Comparison of ENCODE assay signal across 10 mouse cellular contexts in the genomic region with DNA sequence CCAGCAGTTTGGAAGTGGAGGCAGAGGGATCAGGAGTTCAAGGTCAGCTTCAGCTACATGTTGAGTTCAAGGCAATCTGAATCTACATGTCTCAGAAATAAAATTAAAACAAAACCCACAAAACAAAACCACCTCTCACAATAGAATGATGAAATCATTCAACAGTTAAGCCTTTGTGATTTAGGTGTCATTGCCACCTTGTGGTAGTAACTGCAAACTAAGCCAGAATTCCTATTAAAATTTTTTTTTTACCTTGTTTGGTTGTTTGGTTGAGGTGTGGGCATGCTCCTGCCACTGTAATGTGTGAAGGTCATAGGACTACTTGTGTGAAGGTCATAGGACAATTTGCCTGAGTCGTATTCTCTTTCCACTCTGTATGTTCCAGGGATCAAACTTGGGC. TPM values are rescaled to one million over a fixed set of nuclear protein-coding genes. Genes with fewer than 3 reads are reported as not detected.
DNase-seq lines count a peak whose midpoint lies in the region; ATAC-seq and TF ChIP-seq lines count a peak whose summit lies in the region.
"Had no signal": no experiment of that assay in that cellular context is flagged by ENCODE, and none has a peak within 500 bp of the region (broad histone marks: within the 10 kb centered on the region; RNA-seq: fewer than 3 reads in every experiment).

No protein-coding gene starts in this region.

- H3K4me2 ChIP-seq in forebrain, embryonic 14.5 days (ENCODE audit: low read length): no peak overlapping the region
- no peak overlapping the region for H3K4me2 ChIP-seq in forebrain, embryonic 15.5 days (replicated peaks)
- H3K4me2 ChIP-seq in liver, embryonic 14.5 days (ENCODE audit: low read depth): no peak overlapping the region
- H3K4me2 ChIP-seq: limb, embryonic 15.5 days had no signal

- no peak for ATAC-seq in forebrain, embryonic 14.5 days
- no peak for ATAC-seq in forebrain, embryonic 15.5 days (replicated peaks)
- ATAC-seq in liver, embryonic 14.5 days (ENCODE audit: insufficient read depth): no peak

- TF ChIP-seq EP300 in liver, embryonic 14.5 days (IDR thresholded peaks at IDR 0.05; ENCODE audit: low read depth): no peak

- peak; percentile 46; the same call in 1 of the 2 replicates for TF ChIP-seq CTCF in liver, embryonic 14.5 days (IDR thresholded peaks at IDR 0.05; ENCODE audit: low read depth)
- TF ChIP-seq CTCF in cortical plate, adult 2 months (IDR thresholded peaks at IDR 0.05; ENCODE audit: extremely low read depth, insufficient read depth, low read length): peak; percentile 22; the same call in 1 of the 2 replicates

- peak; percentile 48 for DNase-seq in forebrain, embryonic 14.5 days (ENCODE audit: low spot score)
- peak in 1 of 3 experiments; percentile 22 for DNase-seq in liver, embryonic 14.5 days (ENCODE audit: low read depth in 3 of 3, low spot score in 3 of 3)
- no peak for DNase-seq in liver
- peak; percentile 16 for DNase-seq in retina, postnatal 7 days (ENCODE audit: low read depth, low spot score)
- DNase-seq in adrenal gland, adult 18-20 months (ENCODE audit: low spot score in 2 of 2): no peak
- DNase-seq in left cerebral cortex, adult 8-10 months (ENCODE audit: low spot score in 2 of 2): no peak

- H3K27ac ChIP-seq in forebrain, embryonic 14.5 days (ENCODE audit: low read depth, low read length): no peak overlapping the region
- H3K27ac ChIP-seq in forebrain, embryonic 15.5 days (replicated peaks): no peak overlapping the region
- H3K27ac ChIP-seq in liver, embryonic 14.5 days: no peak overlapping the region
- no peak overlapping the region for H3K27ac ChIP-seq in cortical plate, adult 2 months (ENCODE audit: insufficient read depth, low read length)
- H3K27ac ChIP-seq: limb, embryonic 15.5 days had no signal

- no peak overlapping the region for H3K4me3 ChIP-seq in forebrain, embryonic 14.5 days (ENCODE audit: low read depth, low read length)
- no peak overlapping the region for H3K4me3 ChIP-seq in forebrain, embryonic 15.5 days
- H3K4me3 ChIP-seq in liver, embryonic 14.5 days (ENCODE audit: insufficient read depth in 1 of 2, low read depth in 2 of 2, low read length in 2 of 2): no peak overlapping the region
- H3K4me3 ChIP-seq in cortical plate, adult 2 months (ENCODE audit: insufficient read depth, low read length): no peak overlapping the region
- H3K4me3 ChIP-seq: limb, embryonic 15.5 days had no signal

- no peaks in the 10 kb centered on the region for H3K9me3 ChIP-seq in forebrain, embryonic 14.5 days (replicated peaks; ENCODE audit: control insufficient read depth, low read length)
- H3K9me3 ChIP-seq in forebrain, embryonic 15.5 days: no peaks in the 10 kb centered on the region
- H3K9me3 ChIP-seq in liver, embryonic 14.5 days (ENCODE audit: control insufficient read depth, low read length): no peaks in the 10 kb centered on the region
- H3K9me3 ChIP-seq: limb, embryonic 15.5 days had no signal

- H3K9ac ChIP-seq in forebrain, embryonic 14.5 days (ENCODE audit: low read length): no peak overlapping the region
- no peak overlapping the region for H3K9ac ChIP-seq in forebrain, embryonic 15.5 days (replicated peaks)
- H3K9ac ChIP-seq in liver, embryonic 14.5 days (replicated peaks): no peak overlapping the region
- H3K9ac ChIP-seq: limb, embryonic 15.5 days had no signal

- no peaks in the 10 kb centered on the region for H3K4me1 ChIP-seq in forebrain, embryonic 14.5 days (ENCODE audit: control insufficient read depth, insufficient read depth, low read length)
- H3K4me1 ChIP-seq in forebrain, embryonic 15.5 days: peaks cover 6% of the 10 kb centered on the region
- H3K4me1 ChIP-seq in liver, embryonic 14.5 days (replicated peaks; ENCODE audit: control insufficient read depth in 2 of 2, insufficient read depth in 2 of 2, low read length in 1 of 2): no peaks in the 10 kb centered on the region
- H3K4me1 ChIP-seq in cortical plate, adult 2 months (ENCODE audit: control insufficient read depth, insufficient read depth, low read length): no peaks in the 10 kb centered on the region

- 61% methylated on average over 1 of the region's 1 CpGs for WGBS in forebrain, embryonic 14.5 days
- WGBS in forebrain, embryonic 15.5 days: 67% methylated on average over 1 of the region's 1 CpGs
- WGBS in liver, embryonic 14.5 days (ENCODE audit: insufficient replicate concordance): 52% methylated on average over 1 of the region's 1 CpGs

- no peak for TF ChIP-seq POLR2A in cortical plate, adult 2 months (IDR thresholded peaks at IDR 0.05; ENCODE audit: extremely low read depth, insufficient read depth, low read length)

- H3K36me3 ChIP-seq in forebrain, embryonic 14.5 days (ENCODE audit: control insufficient read depth, insufficient read depth, low read length): no peaks in the 10 kb centered on the region
- no peaks in the 10 kb centered on the region for H3K36me3 ChIP-seq in forebrain, embryonic 15.5 days
- no peaks in the 10 kb centered on the region for H3K36me3 ChIP-seq in liver, embryonic 14.5 days (replicated peaks; ENCODE audit: control insufficient read depth, insufficient read depth, low read depth)
- H3K36me3 ChIP-seq: limb, embryonic 15.5 days had no signal

- no peaks in the 10 kb centered on the region for H3K27me3 ChIP-seq in forebrain, embryonic 14.5 days (replicated peaks; ENCODE audit: control insufficient read depth, insufficient read depth, low read length)
- H3K27me3 ChIP-seq in forebrain, embryonic 15.5 days: no peaks in the 10 kb centered on the region
- H3K27me3 ChIP-seq in liver, embryonic 14.5 days (ENCODE audit: control insufficient read depth, insufficient read depth, low read length): no peaks in the 10 kb centered on the region
- H3K27me3 ChIP-seq: limb, embryonic 15.5 days had no signal

RNA-seq across cellular contexts. Expression of a gene that starts 13.6 kb away (rescaled TPM):
- not detected in 2 replicates for polyA plus RNA-seq in forebrain, embryonic 14.5 days (2014; fragmentation: Nextera tagmentation; extraction: Ambion mirVana)
- polyA plus RNA-seq in forebrain, embryonic 15.5 days (2015; fragmentation: Nextera tagmentation; extraction: Ambion mirVana): not detected in 2 replicates
- polyA plus RNA-seq in liver, embryonic 14.5 days (2012; rRNA removed): 0.42 and 0.58 TPM in 2 replicates
- polyA plus RNA-seq in liver, embryonic 14.5 days (2014; fragmentation: Nextera tagmentation; extraction: Ambion mirVana): 0.71 and 1.3 TPM in 2 replicates
- 0.73 TPM in 1 of 2 replicates, not detected in the other for polyA plus RNA-seq in cortical plate, adult 2 months (2012; rRNA removed)
- total RNA-seq in adrenal gland, adult 18-20 months (2021): 100 to 1,000 TPM in 1 of 2 experiments, not detected in 1; 120 TPM
- total RNA-seq in left cerebral cortex, adult 8-10 months (2022): not detected
- polyA plus RNA-seq: limb, embryonic 15.5 days; spleen, adult 2 months had no signal

RNA-seq across cellular contexts. Expression of a gene that starts 41.8 kb away (rescaled TPM):
- polyA plus RNA-seq in forebrain, embryonic 14.5 days (2014; fragmentation: Nextera tagmentation; extraction: Ambion mirVana): 209 and 216 TPM in 2 replicates
- 199 and 202 TPM in 2 replicates for polyA plus RNA-seq in forebrain, embryonic 15.5 days (2015; fragmentation: Nextera tagmentation; extraction: Ambion mirVana)
- 21.6 and 59.8 TPM in 2 replicates for polyA plus RNA-seq in liver, embryonic 14.5 days (2012; rRNA removed)
- 131 and 139 TPM in 2 replicates for polyA plus RNA-seq in liver, embryonic 14.5 days (2014; fragmentation: Nextera tagmentation; extraction: Ambion mirVana)
- 164 and 177 TPM in 2 replicates for polyA plus RNA-seq in cortical plate, adult 2 months (2012; rRNA removed)
- total RNA-seq in adrenal gland, adult 18-20 months (2021): 100 to 1,000 TPM; 306 to 371 TPM
- 100 to 1,000 TPM; 176 to 192 (median 181) TPM for total RNA-seq in left cerebral cortex, adult 8-10 months (2022)

RNA-seq across cellular contexts. Expression of a gene that starts 41.9 kb away (rescaled TPM):
- polyA plus RNA-seq in forebrain, embryonic 14.5 days (2014; fragmentation: Nextera tagmentation; extraction: Ambion mirVana): 192 and 200 TPM in 2 replicates
- 170 and 178 TPM in 2 replicates for polyA plus RNA-seq in forebrain, embryonic 15.5 days (2015; fragmentation: Nextera tagmentation; extraction: Ambion mirVana)
- 12.6 and 24.5 TPM in 2 replicates for polyA plus RNA-seq in liver, embryonic 14.5 days (2012; rRNA removed)
- 42.7 and 45.1 TPM in 2 replicates for polyA plus RNA-seq in liver, embryonic 14.5 days (2014; fragmentation: Nextera tagmentation; extraction: Ambion mirVana)
- polyA plus RNA-seq in cortical plate, adult 2 months (2012; rRNA removed): 102 and 106 TPM in 2 replicates
- total RNA-seq in adrenal gland, adult 18-20 months (2021): 100 to 1,000 TPM in 1 of 2 experiments, 10 to 100 TPM in 1; 95.1 to 114 TPM
- total RNA-seq in left cerebral cortex, adult 8-10 months (2022): 10 to 100 TPM; 73.9 to 90.3 (median 79.7) TPM

RNA-seq across cellular contexts. Expression of a gene that starts 52.5 kb away (rescaled TPM):
- polyA plus RNA-seq in forebrain, embryonic 14.5 days (2014; fragmentation: Nextera tagmentation; extraction: Ambion mirVana): 6.8 and 7.8 TPM in 2 replicates
- polyA plus RNA-seq in forebrain, embryonic 15.5 days (2015; fragmentation: Nextera tagmentation; extraction: Ambion mirVana): 7.0 and 7.3 TPM in 2 replicates
- polyA plus RNA-seq in liver, embryonic 14.5 days (2012; rRNA removed): 13.3 and 14.3 TPM in 2 replicates
- polyA plus RNA-seq in liver, embryonic 14.5 days (2014; fragmentation: Nextera tagmentation; extraction: Ambion mirVana): 30.3 and 31.2 TPM in 2 replicates
- polyA plus RNA-seq in cortical plate, adult 2 months (2012; rRNA removed): 4.2 and 4.3 TPM in 2 replicates
- 10 to 100 TPM; 53.1 to 62.5 TPM for total RNA-seq in adrenal gland, adult 18-20 months (2021)
- 1 to 10 TPM; 4.2 to 7.3 (median 5.4) TPM for total RNA-seq in left cerebral cortex, adult 8-10 months (2022)

Comparison
In these comparisons a context has a peak if more than half of its experiments do, and no peak if none do; other contexts are left out.
1. DNase-seq: peak in forebrain, embryonic 14.5 days (single experiment) and retina, postnatal 7 days (single experiment); none in liver (single experiment), adrenal gland, adult 18-20 months (0 of 2) and left cerebral cortex, adult 8-10 months (0 of 2).